Mouse (Mus musculus) forebrain, postnatal 0 days (tissue): ENCODE measurements at regions not wholly inside any gene's neighbourhood (a gene's known extent, or its start where the extent isn't known, plus 50 kb on each side); places are given as distances from the start of the nearest gene placed in this dataset.
A peak's percentile ranks its signal among the peaks of the same experiment; 100 is the strongest.

Experiments used
- ATAC-seq: fragments of 200-750 bp; cut with Nextera tagmentation; 2 replicates; pipeline ENCODE4 v1.8.0; 2017; ENCODE audit warnings: mild to moderate bottlenecking, moderate library complexity
- DNase-seq: peaks from one replicate; pipeline ENCODE4 v3.0.0-alpha.2; 2015
- H3K27ac ChIP-seq: fragments of 300-500 bp; sonication (generic); 2 replicates; pipeline ENCODE4 v1.5.1; 2014; ENCODE audit warnings: low read depth, mild to moderate bottlenecking, antibody characterized with exemption, low read length, moderate library complexity, mixed read lengths
- H3K27me3 ChIP-seq: fragments of 300-500 bp; sonication (generic); 2 replicates; pipeline ENCODE4 v1.6.1; 2014; ENCODE audit warnings: mild to moderate bottlenecking, low read length, mixed read lengths; ENCODE audit not compliant: insufficient read depth
- H3K36me3 ChIP-seq: fragments of 300-500 bp; sonication (generic); 2 replicates; pipeline ENCODE4 v1.6.1; 2014; ENCODE audit warnings: mild to moderate bottlenecking, moderate library complexity; ENCODE audit not compliant: insufficient read depth
- H3K4me1 ChIP-seq: fragments of 300-500 bp; sonication (generic); 2 replicates; pipeline ENCODE4 v1.6.1; 2014; ENCODE audit warnings: antibody characterized with exemption; ENCODE audit not compliant: insufficient read depth
- H3K4me2 ChIP-seq: fragments of 300-500 bp; sonication (generic); 2 replicates; pipeline ENCODE4 v1.6.1; 2014; ENCODE audit warnings: low read depth, mild to moderate bottlenecking, moderate library complexity
- H3K4me3 ChIP-seq: fragments of 300-500 bp; sonication (generic); 2 replicates; pipeline ENCODE4 v1.5.1; 2014; ENCODE audit warnings: low read depth, low read length, mixed read lengths
- H3K9ac ChIP-seq: fragments of 300-500 bp; sonication (generic); 2 replicates; pipeline ENCODE4 v1.6.1; 2014; ENCODE audit warnings: mild to moderate bottlenecking
- H3K9me3 ChIP-seq: fragments of 300-500 bp; sonication (generic); 2 replicates; pipeline ENCODE4 v1.6.1; 2016; ENCODE audit warnings: low read length
- CTCF ChIP-seq: sonication (generic); IDR thresholded peaks from 2 replicates; pipeline ENCODE4 v1.5.1; 2016; ENCODE audit warnings: antibody characterized with exemption, control low read depth, low read depth
- WGBS: fragments of 180-500 bp; shearing (Covaris S2); extraction: QIAGEN DNeasy Blood & Tissue Kit; methylation state at CpG from one replicate; pipeline ENCODE4 v1.1.7; 2014; 5-methylcytosine and 5-hydroxymethylcytosine counted together

DNA sequence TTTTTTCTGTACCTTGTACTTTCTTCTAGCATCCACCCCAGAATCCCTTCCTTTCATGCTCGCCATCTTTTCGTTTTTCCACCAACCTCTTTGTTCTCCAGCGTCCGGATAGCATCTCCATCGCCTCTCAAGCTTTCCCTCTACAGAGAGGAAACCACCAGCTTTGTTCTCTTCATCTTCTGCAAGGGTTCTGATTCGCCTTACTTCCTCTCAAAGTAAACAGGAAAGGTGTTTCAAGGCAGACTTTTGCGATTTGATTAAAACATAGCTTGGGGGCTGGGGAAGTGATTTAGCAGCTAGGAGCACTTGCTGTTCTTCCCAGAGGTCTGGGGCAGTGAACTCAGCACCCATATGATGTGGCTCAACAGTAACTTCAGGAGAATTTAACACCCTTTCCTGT is 71.4 kb downstream of the Emp1 start:
- no peak overlapping the region for H3K9ac ChIP-seq
- H3K27me3 ChIP-seq: no peaks in the 10 kb centered on the region
- no peaks in the 10 kb centered on the region for H3K36me3 ChIP-seq
- no peak overlapping the region for H3K4me3 ChIP-seq
- DNase-seq (no peak), ATAC-seq (no peak)
- WGBS: 86% methylated on average over 7 of the region's 7 CpGs
- TF ChIP-seq CTCF: no peak
- H3K4me2 ChIP-seq: no peak overlapping the region
- H3K9me3 ChIP-seq: 0 out of 2 replicates have a peak, but pooled peaks cover 2% of the 10 kb centered on the region
- H3K27ac ChIP-seq: no peak overlapping the region
- H3K4me1 ChIP-seq: no peaks in the 10 kb centered on the region

DNA sequence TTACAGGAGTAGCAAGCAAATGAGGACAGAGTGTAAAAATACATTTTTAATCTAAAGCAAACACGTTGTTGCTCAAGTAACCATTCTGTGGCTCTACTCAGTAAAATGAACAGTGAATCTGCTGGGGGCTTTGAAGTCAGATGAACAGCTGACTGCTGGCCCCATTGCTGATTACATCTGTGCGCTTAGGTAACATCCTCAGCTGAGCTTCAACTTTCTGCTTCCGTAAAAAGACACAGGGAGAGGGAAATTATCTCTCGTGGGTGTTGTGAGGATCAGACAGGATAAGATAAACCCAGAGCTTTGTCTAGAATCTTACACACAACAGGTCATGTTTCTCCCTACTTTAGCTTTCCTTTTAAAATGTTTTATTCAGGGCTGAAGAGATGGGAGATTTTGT is 74.0 kb downstream of the Emp1 start:
- 0 out of 2 replicates have a peak, but pooled peaks cover 4% of the 10 kb centered on the region for H3K9me3 ChIP-seq
- no peak overlapping the region for H3K27ac ChIP-seq
- no peak for ATAC-seq
- WGBS: 80% methylated on average over 4 of the region's 4 CpGs
- H3K27me3 ChIP-seq: no peaks in the 10 kb centered on the region
- no peaks in the 10 kb centered on the region for H3K36me3 ChIP-seq
- no peak for TF ChIP-seq CTCF
- no peak overlapping the region for H3K4me3 ChIP-seq
- no peaks in the 10 kb centered on the region for H3K4me1 ChIP-seq
- H3K4me2 ChIP-seq: no peak overlapping the region
- no peak for DNase-seq
- no peak overlapping the region for H3K9ac ChIP-seq

- Histone ChIP-seq H3K4me3 (no peak overlapping the region), H3K4me2 (no peak overlapping the region), H3K9ac (no peak overlapping the region), H3K27me3 (no peaks in the 10 kb centered on the region), H3K4me1 (peaks cover 6% of the 10 kb centered on the region; the same call in 1 of the 2 replicates), H3K27ac (no peak overlapping the region), H3K9me3 (0 out of 2 replicates have a peak, but pooled peaks cover 4% of the 10 kb centered on the region), H3K36me3 (no peaks in the 10 kb centered on the region)
- ATAC-seq (no peak), DNase-seq (no peak)
- WGBS: 97% methylated on average over 3 of the region's 3 CpGs
- no peak for TF ChIP-seq CTCF
These were observed 75.9 kb downstream of the Emp1 start for GRCm38 (mm10) chr6:135438271-135438670.

DNA sequence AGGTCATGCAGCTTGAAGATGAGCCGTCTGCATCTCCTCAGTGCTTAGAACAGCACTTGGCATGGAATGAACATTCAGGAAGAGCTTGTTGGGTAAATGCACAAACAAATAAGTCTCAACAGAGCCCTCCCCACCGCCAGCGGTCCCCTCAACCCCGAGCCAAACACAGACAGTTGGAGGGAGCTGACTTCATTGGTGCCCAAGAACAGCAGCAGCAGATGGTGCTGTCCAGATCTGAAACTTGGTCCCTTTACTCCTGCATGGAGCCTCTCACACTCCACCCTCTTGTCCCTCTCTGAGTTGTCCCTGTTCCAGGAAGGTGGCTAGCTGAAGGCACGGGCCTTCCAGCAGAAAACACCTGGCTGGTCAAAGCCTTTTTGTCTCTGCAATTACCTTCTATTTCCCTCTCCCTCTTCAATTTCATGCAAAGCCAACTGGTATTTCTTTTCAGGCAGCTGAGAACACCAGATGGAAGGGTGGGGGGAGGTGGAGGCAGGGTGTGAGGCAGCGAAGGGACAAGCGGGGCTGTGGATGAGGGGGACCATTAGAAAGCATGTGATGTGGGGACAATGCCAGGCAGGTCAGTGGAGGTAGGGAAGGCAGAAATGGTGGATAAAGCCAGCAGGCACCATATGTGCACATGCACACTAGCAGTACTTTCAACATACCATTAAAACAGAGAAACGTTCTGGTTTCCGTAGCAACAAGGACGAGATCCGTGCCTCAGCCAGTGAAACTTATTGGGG is 79.0 kb downstream of the Emp1 start:
- no peak overlapping the region for H3K9ac ChIP-seq
- 0 out of 2 replicates have a peak, but pooled peaks cover 4% of the 10 kb centered on the region for H3K9me3 ChIP-seq
- H3K4me1 ChIP-seq: peaks cover 12% of the 10 kb centered on the region; the same call in 1 of the 2 replicates
- H3K4me3 ChIP-seq: no peak overlapping the region
- TF ChIP-seq CTCF: no peak
- H3K4me2 ChIP-seq: peak overlapping the region; percentile 1; the same call in 1 of the 2 replicates
- ATAC-seq (peak; percentile 67), DNase-seq (peak; percentile 81)
- no peaks in the 10 kb centered on the region for H3K27me3 ChIP-seq
- no peaks in the 10 kb centered on the region for H3K36me3 ChIP-seq
- peak overlapping the region; percentile 74 for H3K27ac ChIP-seq
- 15% methylated on average over 11 of the region's 11 CpGs for WGBS

DNA sequence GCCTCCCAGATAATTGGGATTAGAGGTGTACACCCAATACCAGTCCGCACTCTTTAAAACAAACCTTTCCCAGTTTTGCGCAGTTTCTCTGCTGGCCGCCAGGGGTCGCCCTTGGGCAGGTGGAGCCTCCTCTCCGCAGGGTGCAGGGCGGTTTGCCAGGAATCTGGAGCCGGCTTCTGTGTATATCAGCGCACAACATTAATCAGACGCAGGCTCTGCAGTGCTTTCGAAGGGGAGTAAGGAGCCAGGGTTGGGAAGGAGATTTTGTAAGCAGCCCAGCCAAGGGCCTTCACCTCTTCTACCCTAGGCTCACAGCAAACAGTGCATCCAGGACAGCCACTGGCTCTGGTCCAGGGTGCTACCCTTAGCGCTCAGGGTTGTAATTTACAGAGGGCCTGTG is 82.3 kb downstream of the Emp1 start:
- DNase-seq (peak; percentile 96), ATAC-seq (peak; percentile 89)
- peaks cover 12% of the 10 kb centered on the region; the same call in 1 of the 2 replicates for H3K4me1 ChIP-seq
- peak overlapping the region; percentile 45 for H3K9ac ChIP-seq
- peak overlapping the region; percentile 79; the same call in 1 of the 2 replicates for H3K27ac ChIP-seq
- no peaks in the 10 kb centered on the region for H3K27me3 ChIP-seq
- peak overlapping the region; percentile 40 for H3K4me2 ChIP-seq
- H3K4me3 ChIP-seq: no peak overlapping the region
- peak; percentile 98 for TF ChIP-seq CTCF
- WGBS: 4% methylated on average over 11 of the region's 11 CpGs
- H3K9me3 ChIP-seq: no peaks in the 10 kb centered on the region
- no peaks in the 10 kb centered on the region for H3K36me3 ChIP-seq

DNA sequence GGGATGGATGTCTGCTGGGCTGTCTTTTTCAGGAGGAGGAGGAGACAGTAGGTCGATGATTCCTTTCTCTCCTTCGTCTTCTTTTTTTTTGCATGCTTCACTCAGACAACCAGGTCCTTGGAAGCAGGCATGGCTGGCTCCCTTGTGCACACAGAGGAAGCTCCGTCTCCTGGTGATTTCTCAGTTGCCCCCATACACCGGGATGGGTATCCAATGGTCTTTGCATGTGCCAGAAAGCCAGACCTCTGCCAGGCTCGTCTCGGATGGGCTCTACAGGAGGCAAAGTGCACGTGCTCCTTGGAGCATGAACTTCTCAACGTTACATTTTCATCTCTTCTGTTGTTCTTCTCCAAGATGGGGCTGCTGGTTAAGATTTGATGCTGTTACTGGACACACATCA is 82.7 kb downstream of the Emp1 start:
- Histone ChIP-seq H3K4me2 (peak overlapping the region; percentile 40), H3K9me3 (no peaks in the 10 kb centered on the region), H3K27ac (peak overlapping the region; percentile 79; the same call in 1 of the 2 replicates), H3K27me3 (no peaks in the 10 kb centered on the region), H3K4me1 (peaks cover 12% of the 10 kb centered on the region; the same call in 1 of the 2 replicates), H3K36me3 (no peaks in the 10 kb centered on the region), H3K4me3 (no peak overlapping the region), H3K9ac (peak overlapping the region; percentile 45)
- no peak for TF ChIP-seq CTCF
- WGBS: 20% methylated on average over 8 of the region's 8 CpGs
- no peak; the same call in 1 of the 2 replicates for ATAC-seq
- no peak for DNase-seq

DNA sequence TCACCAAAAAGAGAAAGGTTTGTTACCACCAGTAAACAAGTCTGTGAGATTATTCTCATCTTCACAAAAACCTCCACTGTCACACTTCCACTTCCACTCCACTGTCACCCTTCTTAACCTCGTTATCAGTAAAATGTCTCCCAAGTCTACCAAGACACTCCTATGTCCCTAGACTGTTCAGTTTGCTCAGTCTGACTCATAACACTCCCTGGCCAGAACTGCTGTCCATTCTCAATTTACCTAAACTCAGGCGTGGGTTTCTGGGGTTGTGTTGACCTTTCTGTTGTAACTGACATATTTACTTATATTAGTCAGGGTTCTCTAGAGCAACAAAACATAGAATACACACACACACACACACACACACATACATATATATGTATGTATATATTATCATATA is 85.5 kb downstream of the Emp1 start:
- H3K4me2 ChIP-seq: no peak overlapping the region
- DNase-seq: no peak
- 76% methylated on average over 2 of the region's 2 CpGs for WGBS
- no peaks in the 10 kb centered on the region for H3K36me3 ChIP-seq
- no peak overlapping the region for H3K27ac ChIP-seq
- no peak for TF ChIP-seq CTCF
- H3K4me3 ChIP-seq: no peak overlapping the region
- H3K9ac ChIP-seq: no peak overlapping the region
- no peak for ATAC-seq
- H3K27me3 ChIP-seq: no peaks in the 10 kb centered on the region
- H3K9me3 ChIP-seq: no peaks in the 10 kb centered on the region
- H3K4me1 ChIP-seq: peaks cover 5% of the 10 kb centered on the region; the same call in 1 of the 2 replicates
